Mouse (Mus musculus) thymus, adult 2 months (tissue): Measurements from ENCODE around the gene Higd1c.

Experiments used
- CTCF ChIP-seq: fragments of 200-500 bp; IDR thresholded peaks from 2 replicates; pipeline ENCODE4 v1.5.1; 2012; ENCODE audit warnings: mild to moderate bottlenecking, control low read depth, low read length, moderate library complexity, borderline replicate concordance; ENCODE audit not compliant: control insufficient read depth, poor library complexity, insufficient read depth; ENCODE audit errors: extremely low read depth
- POLR2A ChIP-seq: fragments of 200-500 bp; IDR thresholded peaks from 2 replicates; pipeline ENCODE4 v1.6.1; 2012; ENCODE audit warnings: mild to moderate bottlenecking, low read length, control low read depth, moderate library complexity; ENCODE audit not compliant: control insufficient read depth, poor library complexity, insufficient read depth; ENCODE audit errors: extremely low read depth

DNA sequence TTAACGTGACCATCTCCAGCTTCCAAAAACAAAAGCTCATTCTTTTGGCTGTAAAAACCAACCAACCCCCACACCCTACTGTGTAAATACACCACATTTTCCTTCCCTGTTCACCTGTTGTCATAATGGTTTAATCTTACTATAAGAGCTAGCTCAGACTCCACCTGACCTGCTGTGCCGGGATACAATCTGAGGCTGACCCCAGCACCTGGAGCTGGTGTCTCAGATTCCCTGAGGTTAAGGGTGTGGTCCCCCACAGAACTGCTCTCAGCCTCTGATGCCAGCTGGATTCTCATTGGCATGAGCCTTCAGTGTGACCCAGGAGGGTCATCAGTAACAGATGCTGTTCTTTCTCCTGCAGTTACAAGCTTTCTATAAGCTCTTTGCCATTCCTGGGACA lies 15.8 kb downstream of the Higd1c start:
- TF ChIP-seq CTCF, result no peak
- no peak for TF ChIP-seq POLR2A
